Mouse (Mus musculus): Measurements from ENCODE around the gene Hnf4a. TPM values are rescaled to one million over a fixed set of nuclear protein-coding genes. Genes with fewer than 3 reads are reported as not detected.

The Hnf4a gene
- polyA plus RNA-seq, 2 experiments = 11.6 to 22.9 TPM

DNA sequence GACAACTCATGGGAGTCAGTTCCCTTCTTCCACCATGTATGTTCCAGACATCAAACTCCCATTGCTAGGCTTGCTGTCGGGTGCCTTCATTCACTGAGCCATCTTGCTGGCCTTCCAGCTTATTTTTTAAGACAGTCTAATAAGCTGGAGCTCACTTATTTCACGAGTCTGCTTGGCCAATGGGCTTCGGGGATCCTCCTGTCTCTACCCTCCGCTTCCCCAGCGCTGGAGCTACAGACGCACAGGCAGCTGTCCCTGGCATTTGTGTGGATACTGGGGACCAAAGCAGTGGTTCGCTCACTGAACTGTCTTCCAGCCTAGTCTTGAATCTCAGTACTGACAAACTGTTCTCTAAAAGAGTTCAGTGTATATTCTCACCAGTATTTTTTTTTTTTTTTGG, 99.6 kb downstream of the Hnf4a start:
- TF ChIP-seq EP300 (IDR thresholded peaks at IDR 0.05; ENCODE audit: low read depth) (no peak), CTCF (IDR thresholded peaks at IDR 0.05; ENCODE audit: low read depth) (no peak)

DNA sequence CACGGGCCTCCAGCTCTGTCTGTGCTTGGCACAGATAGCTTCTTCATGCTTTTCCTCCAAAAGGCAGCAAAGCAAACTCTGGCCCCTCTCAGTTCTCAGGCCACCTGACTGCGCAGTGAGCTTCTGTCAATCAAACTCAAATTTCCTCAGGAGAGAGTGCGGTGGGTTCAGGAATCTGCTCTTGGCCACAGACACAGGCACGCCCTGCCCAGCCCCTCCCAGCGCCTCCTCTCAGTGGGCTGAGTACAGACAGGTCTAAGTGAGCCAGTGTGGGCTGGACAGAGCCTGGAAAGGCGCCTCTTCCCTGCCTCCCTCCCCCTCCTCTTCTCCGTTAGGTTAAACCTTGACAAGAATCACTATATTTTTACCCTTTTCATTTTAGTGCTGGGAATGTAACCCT, 101.4 kb downstream of the Hnf4a start:
- peaks cover 13% of the 10 kb centered on the region for H3K36me3 ChIP-seq (replicated peaks; ENCODE audit: control insufficient read depth, insufficient read depth, low read depth)
- H3K4me2 ChIP-seq (ENCODE audit: low read depth) = no peak overlapping the region
- no peak overlapping the region for H3K27ac ChIP-seq
- DNase-seq (ENCODE audit: low read depth in 3 of 3, low spot score in 3 of 3) (no peak), ATAC-seq (ENCODE audit: insufficient read depth) (no peak)
- no peak for TF ChIP-seq CTCF (IDR thresholded peaks at IDR 0.05; ENCODE audit: low read depth)
- TF ChIP-seq EP300 (IDR thresholded peaks at IDR 0.05; ENCODE audit: low read depth) = no peak
- no peak overlapping the region for H3K4me3 ChIP-seq (ENCODE audit: insufficient read depth in 1 of 2, low read depth in 2 of 2, low read length in 2 of 2)
- no peaks in the 10 kb centered on the region for H3K9me3 ChIP-seq (ENCODE audit: control insufficient read depth, low read length)
- H3K27me3 ChIP-seq (ENCODE audit: control insufficient read depth, insufficient read depth, low read length) = no peaks in the 10 kb centered on the region
- 70% methylated on average over 7 of the region's 7 CpGs for WGBS (ENCODE audit: insufficient replicate concordance)
- no peak overlapping the region for H3K9ac ChIP-seq (replicated peaks)
- peaks cover 6 to 10% of the 10 kb centered on the region in 2 experiments; a peak in 3 of 4 replicates for H3K4me1 ChIP-seq (replicated peaks; ENCODE audit: control insufficient read depth in 2 of 2, insufficient read depth in 2 of 2, low read length in 1 of 2)

More for the DNA sequence above, 99.6 kb downstream of the Hnf4a start:
- no peak overlapping the region for H3K27ac ChIP-seq
- DNase-seq (ENCODE audit: low read depth in 3 of 3, low spot score in 3 of 3) = no peak
- H3K9me3 ChIP-seq (ENCODE audit: control insufficient read depth, low read length) = no peaks in the 10 kb centered on the region
- no peak for ATAC-seq (ENCODE audit: insufficient read depth)
- peaks cover 7% of the 10 kb centered on the region for H3K36me3 ChIP-seq (replicated peaks; ENCODE audit: control insufficient read depth, insufficient read depth, low read depth)
- no peak overlapping the region for H3K4me3 ChIP-seq (ENCODE audit: insufficient read depth in 1 of 2, low read depth in 2 of 2, low read length in 2 of 2)
- peaks cover 8 to 19% of the 10 kb centered on the region in 2 experiments; a peak in 3 of 4 replicates for H3K4me1 ChIP-seq (replicated peaks; ENCODE audit: control insufficient read depth in 2 of 2, insufficient read depth in 2 of 2, low read length in 1 of 2)
- 81% methylated on average over 7 of the region's 7 CpGs for WGBS (ENCODE audit: insufficient replicate concordance)
- no peak overlapping the region; the same call in 1 of the 2 replicates for H3K9ac ChIP-seq (replicated peaks)
- H3K4me2 ChIP-seq (ENCODE audit: low read depth) = no peak overlapping the region
- no peaks in the 10 kb centered on the region for H3K27me3 ChIP-seq (ENCODE audit: control insufficient read depth, insufficient read depth, low read length)

DNA sequence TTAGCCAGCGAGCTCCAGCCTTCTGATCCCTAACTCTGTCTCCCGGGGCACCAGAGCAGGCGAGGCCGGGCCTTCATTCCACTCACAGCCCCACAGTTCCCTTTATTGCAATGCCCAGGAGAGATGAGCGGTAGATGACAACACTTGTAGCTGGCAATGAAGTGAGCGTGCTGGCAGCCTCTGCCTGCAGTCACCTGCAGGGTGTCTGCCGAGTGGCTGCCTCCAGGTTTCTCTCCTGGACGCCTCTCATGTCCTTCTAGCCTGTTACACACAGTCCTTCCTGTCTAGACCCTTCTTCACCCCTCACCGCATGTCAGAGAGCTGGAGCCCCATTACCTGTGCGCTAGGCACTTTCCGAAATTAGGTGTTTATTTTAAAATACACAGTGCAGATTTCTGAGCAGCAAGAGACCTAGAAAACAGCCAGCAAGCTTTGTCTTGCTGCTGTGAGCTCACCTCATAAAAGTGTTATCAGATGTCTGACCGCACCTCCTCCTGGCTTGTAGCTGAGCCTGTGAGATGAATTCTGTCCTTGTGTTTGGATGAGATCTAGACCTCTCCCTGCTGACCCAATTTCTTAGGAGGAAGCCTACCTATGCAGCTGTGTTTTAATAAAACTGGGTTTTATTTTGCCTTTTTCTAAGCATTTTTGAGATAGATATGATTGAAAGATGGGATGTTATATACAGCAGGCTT, 102.8 kb downstream of the Hnf4a start:
- H3K4me2 ChIP-seq (ENCODE audit: low read depth) = no peak overlapping the region
- H3K36me3 ChIP-seq (replicated peaks; ENCODE audit: control insufficient read depth, insufficient read depth, low read depth) = peaks cover 16% of the 10 kb centered on the region
- no peaks in the 10 kb centered on the region for H3K9me3 ChIP-seq (ENCODE audit: control insufficient read depth, low read length)
- H3K4me1 ChIP-seq (replicated peaks; ENCODE audit: control insufficient read depth in 2 of 2, insufficient read depth in 2 of 2, low read length in 1 of 2) = peaks cover 4 to 9% of the 10 kb centered on the region in 2 experiments; a peak in 3 of 4 replicates
- no peak overlapping the region for H3K4me3 ChIP-seq (ENCODE audit: insufficient read depth in 1 of 2, low read depth in 2 of 2, low read length in 2 of 2)
- TF ChIP-seq EP300 (IDR thresholded peaks at IDR 0.05; ENCODE audit: low read depth) = no peak
- no peak for TF ChIP-seq CTCF (IDR thresholded peaks at IDR 0.05; ENCODE audit: low read depth)
- H3K27ac ChIP-seq = no peak overlapping the region
- 78% methylated on average over 12 of the region's 12 CpGs for WGBS (ENCODE audit: insufficient replicate concordance)
- DNase-seq (ENCODE audit: low read depth in 3 of 3, low spot score in 3 of 3) = no peak
- H3K9ac ChIP-seq (replicated peaks) = no peak overlapping the region
- no peak for ATAC-seq (ENCODE audit: insufficient read depth)
- no peaks in the 10 kb centered on the region for H3K27me3 ChIP-seq (ENCODE audit: control insufficient read depth, insufficient read depth, low read length)

DNA sequence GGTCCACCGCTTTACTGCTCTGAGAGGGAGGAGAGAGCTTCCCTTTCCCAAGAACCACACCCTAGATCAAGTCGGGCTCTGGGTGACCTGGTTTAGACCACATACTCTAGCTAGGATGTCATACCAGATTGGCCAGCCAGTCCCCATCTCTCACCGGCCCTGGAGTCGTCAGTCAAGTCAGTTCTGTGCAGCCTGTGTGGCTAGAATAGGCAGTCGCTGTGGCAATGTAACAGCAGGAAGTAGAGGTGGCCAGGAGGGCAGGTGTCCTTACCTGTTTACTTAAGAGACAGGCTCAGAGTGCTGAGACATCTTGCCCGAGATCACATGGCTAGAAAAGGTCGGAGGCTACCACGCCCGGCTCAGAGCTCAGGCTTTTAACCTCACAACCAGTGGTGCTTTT, 104.6 kb downstream of the Hnf4a start:
- Histone ChIP-seq H3K9ac (replicated peaks) (no peak overlapping the region), H3K27ac (no peak overlapping the region), H3K4me3 (ENCODE audit: insufficient read depth in 1 of 2, low read depth in 2 of 2, low read length in 2 of 2) (no peak overlapping the region), H3K9me3 (ENCODE audit: control insufficient read depth, low read length) (no peaks in the 10 kb centered on the region), H3K4me1 (replicated peaks; ENCODE audit: control insufficient read depth in 2 of 2, insufficient read depth in 2 of 2, low read length in 1 of 2) (peaks cover under 1% of the 10 kb centered on the region in 2 experiments; a peak in 1 of 4 replicates), H3K4me2 (ENCODE audit: low read depth) (no peak overlapping the region), H3K27me3 (ENCODE audit: control insufficient read depth, insufficient read depth, low read length) (no peaks in the 10 kb centered on the region), H3K36me3 (replicated peaks; ENCODE audit: control insufficient read depth, insufficient read depth, low read depth) (peaks cover 23% of the 10 kb centered on the region)
- TF ChIP-seq CTCF (IDR thresholded peaks at IDR 0.05; ENCODE audit: low read depth) = no peak
- no peak for TF ChIP-seq EP300 (IDR thresholded peaks at IDR 0.05; ENCODE audit: low read depth)
- DNase-seq (ENCODE audit: low read depth in 3 of 3, low spot score in 3 of 3) = no peak
- ATAC-seq (ENCODE audit: insufficient read depth) = no peak
- WGBS (ENCODE audit: insufficient replicate concordance) = 71% methylated on average over 9 of the region's 9 CpGs

DNA sequence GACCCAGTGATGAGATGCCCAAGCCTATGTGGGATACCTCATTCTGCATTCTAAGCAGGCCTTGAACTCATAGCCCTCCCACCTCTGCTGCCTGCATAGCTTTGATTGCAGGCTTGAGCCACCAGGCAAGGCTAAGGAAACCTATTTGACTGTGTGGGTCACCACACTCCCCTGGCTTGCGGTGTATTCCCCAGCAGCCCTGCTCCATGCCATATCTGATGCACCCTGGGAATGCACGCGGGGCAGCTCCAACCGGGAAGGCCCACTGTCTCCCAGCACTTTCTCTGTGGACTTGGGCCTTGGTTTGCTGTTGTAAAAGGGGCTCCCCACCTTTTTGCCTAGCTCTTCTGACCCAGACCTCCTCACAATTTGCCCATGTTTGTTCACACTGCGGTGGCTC, 106.6 kb downstream of the Hnf4a start:
- Histone ChIP-seq H3K4me2 (ENCODE audit: low read depth) (no peak overlapping the region), H3K27ac (no peak overlapping the region), H3K9ac (replicated peaks) (no peak overlapping the region), H3K36me3 (replicated peaks; ENCODE audit: control insufficient read depth, insufficient read depth, low read depth) (peaks cover 34% of the 10 kb centered on the region), H3K4me1 (replicated peaks; ENCODE audit: control insufficient read depth in 2 of 2, insufficient read depth in 2 of 2, low read length in 1 of 2) (no peaks in the 10 kb centered on the region), H3K9me3 (ENCODE audit: control insufficient read depth, low read length) (no peaks in the 10 kb centered on the region), H3K4me3 (ENCODE audit: insufficient read depth in 1 of 2, low read depth in 2 of 2, low read length in 2 of 2) (no peak overlapping the region), H3K27me3 (ENCODE audit: control insufficient read depth, insufficient read depth, low read length) (no peaks in the 10 kb centered on the region)
- no peak for ATAC-seq (ENCODE audit: insufficient read depth)
- TF ChIP-seq CTCF (IDR thresholded peaks at IDR 0.05; ENCODE audit: low read depth) = no peak
- no peak for TF ChIP-seq EP300 (IDR thresholded peaks at IDR 0.05; ENCODE audit: low read depth)
- DNase-seq (ENCODE audit: low read depth in 3 of 3, low spot score in 3 of 3) = no peak
- WGBS (ENCODE audit: insufficient replicate concordance) = 94% methylated on average over 5 of the region's 5 CpGs
